8 mouse cellular contexts compared by ENCODE assay signal in genomic region chrX:20798797-20799147, GRCm38 (mm10). TPM values are rescaled to one million over a fixed set of nuclear protein-coding genes. Genes with fewer than 3 reads are reported as not detected.
A peak's percentile ranks its signal among the peaks of the same experiment; 100 is the strongest.
DNase-seq lines count a peak whose midpoint lies in the region; ATAC-seq and TF ChIP-seq lines count a peak whose summit lies in the region.

No protein-coding gene starts in this region.

- no peaks in the 10 kb centered on the region for H3K36me3 ChIP-seq in embryonic facial prominence, embryonic 14.5 days (ENCODE audit: control insufficient read depth, insufficient read depth, low read length)
- H3K36me3 ChIP-seq in midbrain, embryonic 16.5 days (ENCODE audit: control insufficient read depth, insufficient read depth, low read length) = no peaks in the 10 kb centered on the region

- WGBS in embryonic facial prominence, embryonic 14.5 days = 39% methylated on average over 7 of the region's 7 CpGs
- WGBS in midbrain, embryonic 16.5 days = 30% methylated on average over 7 of the region's 7 CpGs

- ATAC-seq in embryonic facial prominence, embryonic 14.5 days (ENCODE audit: low read depth) = no peak
- peak; percentile 38 for ATAC-seq in midbrain, embryonic 16.5 days

- no peaks in the 10 kb centered on the region for H3K27me3 ChIP-seq in embryonic facial prominence, embryonic 14.5 days (replicated peaks; ENCODE audit: control insufficient read depth, insufficient read depth, low read length)
- H3K27me3 ChIP-seq in midbrain, embryonic 16.5 days (ENCODE audit: control insufficient read depth, insufficient read depth, low read depth, low read length) = no peaks in the 10 kb centered on the region

- H3K9ac ChIP-seq in embryonic facial prominence, embryonic 14.5 days (ENCODE audit: low read depth, low read length) = peak overlapping the region; percentile 74
- H3K9ac ChIP-seq in midbrain, embryonic 16.5 days (ENCODE audit: low read depth, low read length) = peak overlapping the region; percentile 71

- H3K4me3 ChIP-seq in left cerebral cortex, adult 2 months = peak overlapping the region; percentile 50
- H3K4me3 ChIP-seq in embryonic facial prominence, embryonic 14.5 days (ENCODE audit: low read depth, low read length) = peak overlapping the region; percentile 45
- H3K4me3 ChIP-seq in midbrain, embryonic 16.5 days (ENCODE audit: low read depth, low read length) = peak overlapping the region; percentile 46

- intact Hi-C loops in left cerebral cortex, adult 2 months (cut with DNase I) = no loop called here

- TF ChIP-seq CTCF in left cerebral cortex, adult 2 months (IDR thresholded peaks at IDR 0.05) = no peak

- DNase-seq in left cerebral cortex, adult 2 months (ENCODE audit: extremely low spot score in 1 of 2, low spot score in 2 of 2) = no peak
- no peak for DNase-seq in left cerebral cortex, adult 9 months (ENCODE audit: low spot score in 2 of 2)
- DNase-seq in embryonic facial prominence, embryonic 14.5 days (ENCODE audit: low spot score) = no peak
- DNase-seq in induced T-regulatory cell, adult 2 months (ENCODE audit: low read depth) = peak; percentile 56
- DNase-seq in ovary, postnatal 14 days (ENCODE audit: low spot score) = no peak
- DNase-seq in adrenal gland, adult 18-20 months (ENCODE audit: low spot score in 2 of 2) = no peak
- no peak for DNase-seq in yolk sac, embryonic 10.5 days (ENCODE audit: low spot score)

- H3K4me2 ChIP-seq in embryonic facial prominence, embryonic 14.5 days (ENCODE audit: low read depth, low read length) = peak overlapping the region; percentile 53
- peak overlapping the region; percentile 52 for H3K4me2 ChIP-seq in midbrain, embryonic 16.5 days (ENCODE audit: low read length)

- H3K27ac ChIP-seq in left cerebral cortex, adult 2 months = peak overlapping the region; percentile 85
- peak overlapping the region; percentile 94 for H3K27ac ChIP-seq in embryonic facial prominence, embryonic 14.5 days (replicated peaks; ENCODE audit: low read depth, low read length)
- peak overlapping the region; percentile 95 for H3K27ac ChIP-seq in midbrain, embryonic 16.5 days (ENCODE audit: low read length)

- H3K9me3 ChIP-seq in embryonic facial prominence, embryonic 14.5 days (ENCODE audit: control insufficient read depth, low read length) = no peaks in the 10 kb centered on the region
- H3K9me3 ChIP-seq in midbrain, embryonic 16.5 days (replicated peaks; ENCODE audit: control insufficient read depth, low read length, poor library complexity, severe bottlenecking) = no peaks in the 10 kb centered on the region

- H3K4me1 ChIP-seq in embryonic facial prominence, embryonic 14.5 days (ENCODE audit: control insufficient read depth, insufficient read depth, low read length) = no peaks in the 10 kb centered on the region
- H3K4me1 ChIP-seq in midbrain, embryonic 16.5 days (ENCODE audit: control insufficient read depth, insufficient read depth, low read length) = no peaks in the 10 kb centered on the region

RNA-seq across cellular contexts. Expression of gene Araf, which starts 1.2 kb away (rescaled TPM):
- 100 to 1,000 TPM; 172 to 180 TPM for total RNA-seq in left cerebral cortex, adult 2 months (2021)
- 91.1 and 95.0 TPM in 2 replicates for polyA plus RNA-seq in embryonic facial prominence, embryonic 14.5 days (2014; fragmentation: Nextera tagmentation; extraction: Ambion mirVana)
- 379 and 431 TPM in 2 replicates for polyA plus RNA-seq in midbrain, embryonic 16.5 days (2015; fragmentation: Nextera tagmentation; extraction: Ambion mirVana)
- total RNA-seq in adrenal gland, adult 18-20 months (2021) = 100 to 1,000 TPM; 108 to 123 TPM
